Mouse (Mus musculus): ENCODE measurements around the gene Hbq1a.

- TF ChIP-seq MXI1 (IDR thresholded peaks at IDR 0.05; ENCODE audit: low read depth, low read length), result no peak
- TF ChIP-seq CTCF (IDR thresholded peaks at IDR 0.05 in 2 of 3, conservative IDR thresholded peaks at IDR 0.05 in 1 of 3; ENCODE audit: control insufficient read depth in 1 of 3, insufficient read depth in 1 of 3, low read depth in 2 of 3, low read length in 3 of 3, poor library complexity in 1 of 3, severe bottlenecking in 1 of 3), result no peak
- no peak for TF ChIP-seq POLR2AphosphoS5 (IDR thresholded peaks at IDR 0.05; ENCODE audit: borderline replicate concordance, low read depth, low read length)
- TF ChIP-seq GATA1 (IDR thresholded peaks at IDR 0.05; ENCODE audit: low read depth, low read length), result no peak
- TF ChIP-seq RCOR1 (IDR thresholded peaks at IDR 0.05; ENCODE audit: low read depth, low read length), result no peak
- no peak for TF ChIP-seq NELFE (IDR thresholded peaks at IDR 0.05; ENCODE audit: low read depth, low read length)
- no peak for TF ChIP-seq SMC3 (IDR thresholded peaks at IDR 0.05; ENCODE audit: low read depth, low read length)
- TF ChIP-seq SIN3A (IDR thresholded peaks at IDR 0.05; ENCODE audit: low read length), result no peak
These were observed 46.7 kb upstream of the Hbq1a start for GRCm38 (mm10) chr11:32253121-32253520.

Data from MEL (cell line).